Mouse (Mus musculus) natural killer cell, adult 2 months (primary cell): Measurements from ENCODE around the gene Pcdh8.

ENCODE experiments used
- DNase-seq, 2 experiments: peaks; one replicate each; pipeline ENCODE4 v3.0.0; 2022; ENCODE audit warnings: low spot score in 2 of 2

Gene Pcdh8

DNA sequence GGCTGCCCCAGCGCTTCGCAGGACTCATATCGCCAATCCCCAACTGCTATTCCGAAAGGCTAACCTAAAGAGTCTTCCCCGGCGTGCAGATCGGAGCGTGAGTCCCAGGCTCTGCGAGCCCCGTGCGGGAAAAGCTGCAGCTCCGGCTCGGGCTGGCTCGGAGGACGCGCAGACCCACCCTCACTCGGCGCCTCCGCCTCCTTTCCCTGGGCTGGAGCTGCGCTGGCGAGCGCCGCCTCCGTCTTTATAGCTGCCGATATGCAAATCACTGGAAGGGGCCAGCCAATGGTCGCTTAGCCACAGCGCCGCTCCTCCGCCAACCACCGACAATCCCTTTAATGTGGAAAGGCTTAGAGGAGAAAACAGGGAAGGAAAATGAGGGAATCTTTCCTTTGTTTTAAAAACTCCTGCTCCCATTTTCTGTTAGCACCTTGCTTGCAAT lies at the start of gene Pcdh8:
TSS of gene Pcdh8 (minus strand) at position 219 of the 442 bp plus-strand sequence.
- DNase-seq: no peak

DNA sequence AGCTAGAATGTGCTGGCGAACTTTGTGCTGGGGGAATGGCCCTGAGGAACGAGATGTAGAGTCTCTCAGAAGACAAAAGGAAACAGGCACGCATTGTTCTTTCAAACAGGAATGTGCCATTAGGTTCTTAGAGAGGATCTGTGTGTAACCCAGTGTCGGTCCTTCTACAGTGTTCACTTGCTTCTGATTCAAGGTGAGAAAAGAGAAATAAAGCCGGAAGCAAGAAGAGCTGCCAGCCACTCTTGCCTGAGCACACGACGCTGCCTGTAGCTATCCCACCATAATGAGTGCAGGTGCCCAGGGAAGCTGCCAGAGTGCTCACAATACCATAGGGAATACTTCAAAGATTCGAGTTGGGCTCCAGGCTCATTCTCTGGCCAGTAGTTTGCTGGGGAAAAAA lies 43.6 kb upstream of the Pcdh8 start:
- no peak for DNase-seq

DNA sequence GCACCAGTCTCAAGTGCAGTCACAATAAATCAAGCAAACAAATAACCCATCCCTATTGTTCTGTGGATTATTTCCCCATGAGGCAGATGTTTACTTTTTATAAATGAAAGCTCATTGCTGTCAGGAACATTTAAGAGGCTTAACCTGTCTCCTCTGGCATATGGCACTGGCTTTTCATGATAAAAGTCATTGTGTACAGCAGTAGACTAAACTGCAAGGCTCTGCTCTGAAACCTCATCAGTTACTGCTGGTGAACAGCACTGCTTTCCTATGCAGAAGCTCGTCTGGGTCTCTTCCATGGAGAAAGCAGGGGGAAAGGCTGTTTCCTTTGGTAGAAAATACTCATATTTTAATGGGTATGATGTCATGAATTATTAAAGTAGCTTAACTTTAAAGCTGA lies 43.0 kb upstream of the Pcdh8 start:
- DNase-seq: no peak

DNA sequence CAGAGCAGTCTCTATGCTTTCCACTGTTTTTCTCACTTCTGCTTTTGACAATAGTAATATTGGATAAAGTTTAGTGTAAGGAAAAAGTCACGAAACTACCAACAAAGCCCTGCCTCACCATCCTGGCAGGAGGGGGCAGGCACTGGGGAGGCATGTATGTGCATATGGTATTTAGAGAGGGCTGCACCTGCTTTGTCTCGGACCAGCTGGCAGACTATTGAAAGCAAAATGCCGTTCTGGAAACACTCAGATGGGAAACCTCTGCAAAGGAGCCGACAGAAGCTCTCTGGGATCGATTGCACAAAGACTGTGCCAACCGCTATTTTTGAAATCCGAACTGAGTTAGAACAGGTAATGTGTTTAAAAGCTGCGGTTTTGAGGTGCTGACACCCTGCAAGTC lies 22.1 kb upstream of the Pcdh8 start:
- no peak for DNase-seq

DNA sequence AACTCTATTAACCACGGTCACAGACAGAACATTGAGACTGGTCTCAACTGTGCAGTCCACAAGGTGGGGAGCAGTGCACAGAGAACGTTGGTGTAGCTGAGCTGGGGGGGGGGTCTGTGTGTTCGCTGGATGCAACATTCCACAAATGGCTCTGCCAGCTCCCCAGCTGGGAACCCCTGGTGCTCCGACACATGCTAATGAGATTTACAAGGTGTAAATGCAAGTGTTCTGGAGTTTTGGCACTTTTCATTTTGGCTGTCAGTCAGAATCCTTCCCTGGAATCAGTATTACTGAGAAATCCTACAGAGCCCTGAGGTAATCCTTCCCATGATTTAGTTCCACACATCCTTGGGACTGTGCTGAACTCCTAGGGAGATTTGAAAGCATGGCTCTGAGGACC lies 18.4 kb upstream of the Pcdh8 start:
- no peak for DNase-seq

DNA sequence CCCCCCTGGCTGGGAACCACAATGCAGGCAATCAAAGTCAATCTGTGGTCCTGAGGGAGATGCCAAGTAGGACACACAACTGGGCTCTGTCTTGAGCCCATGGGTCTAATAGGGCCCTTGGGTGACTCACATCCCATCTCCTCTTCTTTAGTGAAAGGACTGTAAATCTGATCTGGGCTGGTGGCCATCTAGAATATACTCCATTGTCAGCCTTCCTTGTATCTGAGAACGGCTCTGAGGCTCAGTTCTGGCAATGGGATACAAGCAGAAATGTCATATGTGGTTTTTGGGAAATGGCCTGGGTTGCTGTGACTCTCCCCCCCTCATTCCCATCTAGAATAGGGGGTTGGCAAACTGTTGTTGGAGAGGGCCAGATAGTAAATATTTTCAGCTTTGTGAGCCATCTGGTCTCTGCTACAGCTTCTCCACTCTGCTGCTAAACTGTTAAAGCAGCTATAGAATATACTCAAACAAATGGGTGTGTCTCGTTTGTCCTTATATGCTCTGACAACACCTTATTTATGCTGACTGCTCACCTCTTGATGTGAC lies 17.6 kb upstream of the Pcdh8 start:
- DNase-seq: no peak

DNA sequence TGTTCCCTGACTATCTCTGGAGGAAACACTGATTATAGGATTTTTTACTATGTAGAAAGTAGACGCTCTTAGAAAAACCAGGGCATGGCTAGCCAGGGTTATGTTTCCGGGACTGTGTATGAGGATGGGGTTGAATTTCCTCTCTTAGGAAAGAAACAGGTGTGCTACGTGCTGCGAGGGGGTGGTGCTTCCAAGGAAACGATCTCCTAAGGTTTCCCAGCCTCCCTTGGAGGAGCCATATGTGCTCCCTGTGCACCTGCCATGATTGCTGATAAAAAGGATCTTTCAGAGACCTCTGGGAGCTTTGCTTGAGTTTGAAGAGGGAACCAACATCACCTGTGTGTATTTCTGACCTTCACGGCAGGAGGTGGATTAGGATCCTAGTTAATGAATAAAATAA lies 16.8 kb upstream of the Pcdh8 start:
- DNase-seq: no peak

DNA sequence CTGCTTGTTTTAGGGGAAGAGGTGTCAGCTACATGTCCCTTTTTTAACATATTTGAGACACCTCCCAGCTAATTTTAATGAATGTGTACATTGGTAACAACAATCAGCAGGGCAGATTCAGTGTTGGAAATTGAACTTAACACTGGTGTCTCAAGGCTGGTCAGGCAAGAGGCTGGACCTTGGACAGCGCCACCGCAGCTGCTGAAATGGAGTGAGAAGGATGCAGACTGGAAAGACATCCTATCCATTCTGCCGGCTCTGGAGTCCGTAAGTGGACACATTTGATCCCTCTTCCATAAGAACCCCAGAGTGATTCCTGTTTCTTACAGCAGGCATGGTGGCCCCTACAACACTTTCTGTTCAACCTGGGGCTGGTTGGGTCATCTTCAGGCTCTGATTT lies 14.3 kb upstream of the Pcdh8 start:
- DNase-seq: no peak

DNA sequence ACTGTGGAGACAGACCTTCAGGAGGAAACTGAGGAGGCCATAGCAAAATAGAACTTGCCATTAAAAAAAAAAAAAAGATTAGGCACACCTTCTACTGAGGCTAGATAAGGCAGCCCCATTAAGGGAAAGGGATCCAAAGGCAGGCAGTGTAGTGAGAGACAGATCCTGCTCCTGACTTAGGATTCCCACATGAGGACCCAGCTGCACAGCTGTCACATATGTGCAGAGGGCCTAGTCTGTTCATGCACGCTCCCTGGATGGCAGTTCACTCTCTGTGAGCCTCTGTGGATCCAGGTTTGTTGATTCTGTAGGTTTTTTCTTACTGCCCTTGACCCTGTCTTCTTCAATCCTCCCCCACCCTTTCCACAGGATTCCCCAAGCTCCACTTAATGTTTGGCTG lies 9.8 kb upstream of the Pcdh8 start:
- DNase-seq: no peak

DNA sequence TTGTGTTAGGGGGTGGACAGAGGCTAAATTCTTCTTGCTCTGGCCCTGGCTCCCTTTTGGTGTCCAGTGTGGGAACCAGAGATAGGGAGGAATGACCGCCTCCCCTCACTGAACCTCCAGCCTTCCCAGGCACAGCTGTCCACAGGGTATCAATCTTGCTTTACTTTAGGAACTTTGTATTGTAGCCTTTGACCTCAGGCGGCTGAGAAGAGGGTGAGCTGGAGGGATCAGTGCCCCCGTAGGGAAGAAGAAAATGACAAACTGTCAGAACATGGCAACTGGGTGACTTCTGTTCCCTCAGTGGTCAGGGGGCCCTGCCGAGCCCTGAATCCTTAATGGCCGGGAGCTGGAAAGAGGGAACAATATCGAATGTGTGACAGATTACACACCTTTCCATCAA lies 9.2 kb upstream of the Pcdh8 start:
- no peak for DNase-seq

DNA sequence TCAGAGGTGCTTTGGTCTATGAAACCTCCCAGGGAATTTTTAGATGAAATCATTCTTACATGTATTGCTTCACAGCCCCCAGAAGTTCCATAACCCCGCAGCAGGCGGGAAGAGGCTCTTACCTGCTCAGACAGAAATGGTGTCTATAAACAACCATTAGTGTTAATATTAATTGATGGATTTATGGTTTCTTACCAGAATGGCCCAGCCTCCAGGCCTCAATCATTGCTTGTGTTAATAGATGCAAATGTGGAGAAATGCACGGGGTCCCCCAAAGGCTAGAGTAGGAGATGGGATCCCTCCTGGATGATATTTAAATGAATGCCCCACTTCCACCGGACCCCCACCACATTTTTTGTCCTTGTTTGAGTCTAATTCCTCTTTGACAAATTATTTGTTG lies 8.7 kb upstream of the Pcdh8 start:
- no peak for DNase-seq

DNA sequence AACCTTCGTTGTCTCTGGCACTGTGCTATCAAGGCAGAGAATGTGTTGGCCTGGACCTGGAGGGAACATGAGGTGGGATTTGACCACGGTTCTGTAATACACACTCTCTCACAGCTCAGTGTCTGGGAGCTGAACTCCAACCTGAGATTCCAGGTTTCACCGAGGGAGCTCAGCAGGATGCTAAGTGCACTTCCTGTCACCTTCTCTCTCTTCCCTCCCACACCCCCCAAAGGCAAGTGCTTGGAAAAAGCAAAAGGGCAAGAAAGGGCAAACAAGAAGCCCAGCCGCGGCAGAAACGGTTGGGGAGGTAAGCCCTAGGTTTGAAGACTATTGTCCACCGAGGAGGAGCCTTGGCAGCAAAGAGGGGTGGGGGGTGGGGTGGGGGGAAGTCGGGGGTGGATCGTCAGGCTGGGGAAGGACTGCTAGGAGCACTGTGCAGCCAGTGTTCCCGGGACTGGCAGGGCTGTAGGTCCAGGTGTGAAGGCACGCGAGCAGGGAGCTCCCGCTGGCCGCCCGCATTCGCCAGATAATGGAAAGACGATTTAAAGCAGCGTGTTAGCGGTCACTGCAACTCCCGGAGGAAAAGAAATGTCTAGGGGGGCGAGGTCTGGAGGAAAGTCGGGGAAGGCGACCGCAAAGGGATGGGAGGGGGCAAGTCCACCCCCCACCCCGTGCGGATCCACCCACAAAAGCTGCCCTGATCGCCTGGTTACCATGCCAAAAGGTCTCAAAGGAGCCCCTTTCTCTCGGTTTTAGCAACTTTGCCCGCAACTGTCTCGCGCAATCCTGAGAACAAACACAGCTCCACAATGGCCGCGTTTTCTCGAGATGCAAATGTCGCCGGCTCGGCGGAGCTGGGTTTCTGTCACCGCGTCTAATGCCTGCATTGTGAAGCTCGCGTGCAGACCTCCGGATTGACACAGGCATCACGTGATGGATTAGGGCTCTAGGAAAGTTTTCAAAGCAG lies 2.6 kb upstream of the Pcdh8 start:
- no peak for DNase-seq

DNA sequence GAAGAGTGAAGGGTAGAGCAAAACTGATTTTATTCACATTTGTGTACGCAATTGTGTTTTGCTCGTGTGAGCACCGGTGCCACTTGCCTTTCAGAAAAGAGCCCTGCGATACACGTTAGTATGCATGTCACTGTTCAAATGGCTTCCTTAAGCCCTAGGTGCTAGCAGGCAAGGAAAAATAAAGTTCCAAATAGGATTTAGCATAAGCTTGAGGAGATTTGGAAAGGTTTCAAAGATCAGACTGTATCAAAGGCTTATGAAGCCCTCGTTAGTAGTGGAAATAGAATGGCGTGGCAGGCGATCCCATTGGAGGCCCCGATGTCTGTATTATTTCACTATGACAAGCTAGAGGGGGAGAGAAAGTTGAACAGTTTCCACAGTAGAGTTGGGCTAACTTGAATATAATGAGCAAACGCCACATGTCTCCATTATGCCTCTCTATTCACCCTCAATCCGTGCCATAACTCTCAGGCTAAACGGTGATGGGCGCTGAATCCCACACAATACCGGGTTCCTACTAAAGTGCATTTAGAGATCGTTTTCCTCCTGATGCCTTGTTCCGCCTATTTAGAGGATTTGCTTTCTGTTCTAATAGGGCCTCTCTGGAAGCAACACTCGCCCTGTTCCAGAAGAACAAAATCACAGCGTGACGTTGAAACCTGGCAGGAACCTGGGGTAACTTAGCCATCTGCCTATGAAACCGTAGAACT lies 845 bp upstream of the Pcdh8 start:
- DNase-seq: no peak

DNA sequence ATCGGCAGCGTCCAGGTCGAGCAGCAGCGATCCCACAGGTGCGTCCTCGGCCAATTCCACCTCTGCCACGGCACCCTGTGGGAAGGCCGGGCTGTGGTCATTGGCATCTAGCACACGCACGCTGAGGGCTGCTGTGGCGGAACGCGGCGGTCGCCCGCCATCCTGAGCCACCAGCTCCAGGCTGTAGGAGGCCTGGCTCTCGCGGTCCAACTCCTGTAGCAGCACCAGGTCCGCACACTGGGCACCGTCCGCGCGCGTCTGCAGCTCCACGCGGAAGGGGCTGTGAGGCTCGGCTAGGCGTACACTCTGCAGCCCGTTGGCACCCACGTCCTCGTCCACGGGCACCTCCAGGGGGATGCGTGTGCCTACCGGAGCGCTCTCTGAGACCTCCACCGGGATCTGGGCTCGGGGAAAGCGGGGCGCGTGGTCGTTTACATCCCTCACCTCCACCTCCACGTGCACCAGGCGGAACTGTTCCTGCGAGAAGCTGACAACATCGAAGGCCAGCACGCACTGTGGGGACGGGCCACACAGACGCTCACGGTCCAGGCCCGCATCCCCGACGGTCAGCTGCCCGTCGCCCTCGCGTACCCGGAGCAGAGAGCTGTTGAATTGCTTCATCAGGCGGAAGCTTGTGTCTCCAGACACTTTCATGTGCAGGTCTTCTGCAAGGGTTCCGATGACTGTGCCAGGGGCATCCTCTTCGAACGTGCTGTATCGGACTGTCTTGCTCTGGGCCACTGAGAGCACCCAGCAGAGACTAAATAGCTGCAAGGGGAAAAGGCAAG lies 612 bp downstream of the Pcdh8 start:
- no peak for DNase-seq

DNA sequence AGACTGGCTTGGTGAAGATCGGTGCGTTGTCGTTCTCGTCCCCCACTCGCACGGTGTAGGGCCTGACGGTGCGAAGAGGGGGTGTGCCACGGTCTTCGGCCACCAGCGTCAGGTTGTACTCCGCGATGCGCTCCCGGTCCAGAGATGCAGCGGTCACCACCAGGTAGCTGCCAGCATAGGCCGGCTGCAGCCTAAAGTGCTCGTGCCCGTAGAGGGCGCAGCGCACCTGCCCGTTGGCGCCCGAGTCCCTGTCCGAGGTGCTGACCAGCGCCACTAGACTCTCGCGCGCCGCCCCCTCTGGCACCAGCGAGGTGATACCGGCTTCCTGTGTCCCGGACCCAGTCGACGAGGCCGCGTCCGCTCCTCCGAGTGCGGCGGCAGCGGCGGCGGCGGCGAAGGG lies 1.5 kb downstream of the Pcdh8 start:
- DNase-seq: no peak

DNA sequence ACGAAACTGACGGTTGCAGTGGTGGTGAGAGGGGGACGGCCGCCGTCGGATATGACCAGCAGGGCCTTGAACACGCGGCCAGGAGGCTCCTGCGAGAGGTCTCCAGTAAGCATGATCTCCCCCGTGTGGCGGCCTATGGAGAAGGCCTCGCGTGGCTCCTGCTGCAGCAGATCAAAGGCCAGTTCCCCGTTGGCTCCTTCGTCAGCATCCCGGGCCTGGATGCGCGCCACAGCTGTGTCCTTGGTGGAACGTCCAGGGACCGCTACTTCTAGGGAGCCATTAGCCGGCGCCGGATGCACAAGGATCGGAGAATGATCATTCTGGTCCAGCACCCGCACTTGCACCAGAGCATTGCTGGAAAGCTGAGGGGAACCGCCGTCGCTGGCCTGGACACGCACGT lies 2.1 kb downstream of the Pcdh8 start:
- DNase-seq: no peak

DNA sequence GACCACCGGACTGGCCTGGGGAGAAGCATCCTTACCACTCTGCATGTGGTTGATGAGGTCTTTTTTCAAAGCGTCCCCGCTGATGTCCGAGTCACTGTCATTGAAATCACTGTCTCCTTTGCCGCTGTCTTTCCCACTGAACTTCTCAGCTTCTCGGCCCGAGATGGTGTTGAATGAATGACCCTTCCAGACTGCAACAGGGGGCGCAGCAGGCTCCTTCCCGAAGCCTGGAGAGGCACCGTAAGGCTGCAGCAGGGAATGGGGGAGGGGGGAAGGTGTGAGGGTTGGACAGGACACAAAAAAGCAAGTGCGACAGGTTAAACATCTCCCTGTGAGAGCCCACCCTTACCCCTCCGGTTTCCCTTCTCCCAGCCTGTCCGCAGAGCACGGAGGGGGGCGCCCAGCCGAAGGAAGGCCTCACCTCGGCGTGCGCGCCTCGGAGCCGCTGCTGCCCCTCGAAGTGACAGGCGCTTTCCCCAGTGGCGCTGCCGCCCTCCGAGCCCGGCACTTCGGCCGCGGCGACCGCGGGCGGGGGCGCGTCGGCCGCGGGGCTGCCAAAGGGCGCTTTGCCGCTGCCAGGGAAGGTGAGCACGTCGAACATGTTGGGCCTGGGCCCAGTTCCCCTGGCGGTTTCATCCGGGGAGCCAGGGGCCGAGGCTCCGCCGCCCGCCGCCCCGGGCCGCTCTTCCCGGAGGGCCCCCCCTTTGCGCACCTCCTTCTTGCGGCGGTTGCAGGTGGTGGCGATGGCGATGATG lies 2.9 kb downstream of the Pcdh8 start:
- no peak for DNase-seq

DNA sequence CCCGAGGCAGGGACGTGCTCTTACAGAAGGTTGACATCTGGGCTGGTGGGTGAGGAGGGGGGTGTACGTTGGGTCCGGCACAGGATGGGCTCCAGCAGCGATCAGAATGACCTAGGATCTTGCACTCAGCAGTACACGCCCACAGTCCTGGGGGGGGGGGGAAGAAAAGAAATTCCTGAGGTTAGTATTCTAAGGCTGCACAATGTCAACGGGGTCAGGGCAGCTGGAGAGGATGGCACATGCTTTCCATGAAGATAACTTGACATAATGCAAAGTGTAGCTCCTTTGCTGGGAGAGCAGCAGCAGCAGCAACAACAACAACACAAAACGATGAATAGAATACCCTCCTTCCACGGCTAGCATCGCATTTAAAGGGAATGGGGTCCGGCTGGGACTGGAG lies 3.5 kb downstream of the Pcdh8 start:
- DNase-seq: no peak

DNA sequence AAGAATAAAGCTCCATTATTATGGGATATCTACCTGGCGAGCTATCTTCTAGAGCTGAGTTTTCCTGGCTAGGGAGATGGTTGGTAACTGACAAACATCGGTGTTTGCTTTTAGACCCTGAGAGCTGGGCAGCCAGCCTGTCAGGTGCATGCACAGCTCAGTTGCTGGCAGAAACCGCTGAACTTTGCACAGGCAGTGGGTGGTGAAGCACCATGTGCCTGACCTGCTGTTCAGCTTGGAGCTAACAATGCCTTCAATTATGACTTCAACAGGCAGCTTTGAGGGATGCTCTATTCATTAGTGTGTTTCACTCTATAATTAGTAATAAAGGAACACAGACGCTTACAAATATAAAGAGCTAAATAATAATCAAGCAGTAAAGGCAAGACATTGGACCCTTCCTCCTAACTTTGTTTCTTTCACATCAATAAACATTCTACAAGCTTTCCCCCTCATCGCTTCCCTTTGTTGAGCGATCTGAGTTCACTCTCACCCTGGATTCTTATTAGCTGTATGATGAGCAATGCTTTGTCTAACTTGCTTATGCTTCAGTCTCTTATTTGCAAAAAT lies 5.8 kb downstream of the Pcdh8 start:
- no peak for DNase-seq

DNA sequence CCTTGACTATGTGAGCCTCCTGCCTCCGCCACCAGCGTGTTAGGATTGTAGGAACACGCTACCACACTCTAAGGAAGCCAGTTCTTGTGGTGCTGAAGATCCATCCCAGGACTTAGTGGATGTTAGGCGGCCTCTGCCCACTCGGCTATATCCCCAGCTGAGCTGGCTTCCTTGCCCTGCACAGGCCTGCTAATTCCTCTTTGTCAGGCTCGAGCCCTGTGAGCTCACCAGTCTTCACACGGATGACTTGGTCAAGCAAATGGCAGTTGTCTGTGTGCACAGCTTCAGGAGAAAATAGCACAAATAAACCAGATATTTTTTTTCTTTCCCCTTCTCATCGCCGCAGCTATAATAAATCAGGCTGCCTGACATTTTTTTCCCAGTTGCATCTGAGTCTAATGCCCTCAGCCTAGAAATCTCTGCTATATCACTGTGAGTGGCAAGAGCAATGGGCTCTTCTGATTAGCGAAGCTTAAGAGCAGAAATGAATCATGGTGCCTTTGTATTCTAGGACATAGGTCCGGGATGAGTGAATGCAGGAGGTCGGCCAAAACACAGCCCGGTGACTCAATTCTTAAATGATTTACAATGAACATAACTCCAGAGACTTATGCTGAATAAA lies 16.4 kb downstream of the Pcdh8 start:
- no peak for DNase-seq
